Mouse (Mus musculus): Measurements from ENCODE around the gene Ndufs7.
"Not testable (repeated sequence)": the region's sequence is repeated elsewhere in the genome, so short reads cannot be mapped to it uniquely, and the experiment has no call there.

The Ndufs7 gene

DNA sequence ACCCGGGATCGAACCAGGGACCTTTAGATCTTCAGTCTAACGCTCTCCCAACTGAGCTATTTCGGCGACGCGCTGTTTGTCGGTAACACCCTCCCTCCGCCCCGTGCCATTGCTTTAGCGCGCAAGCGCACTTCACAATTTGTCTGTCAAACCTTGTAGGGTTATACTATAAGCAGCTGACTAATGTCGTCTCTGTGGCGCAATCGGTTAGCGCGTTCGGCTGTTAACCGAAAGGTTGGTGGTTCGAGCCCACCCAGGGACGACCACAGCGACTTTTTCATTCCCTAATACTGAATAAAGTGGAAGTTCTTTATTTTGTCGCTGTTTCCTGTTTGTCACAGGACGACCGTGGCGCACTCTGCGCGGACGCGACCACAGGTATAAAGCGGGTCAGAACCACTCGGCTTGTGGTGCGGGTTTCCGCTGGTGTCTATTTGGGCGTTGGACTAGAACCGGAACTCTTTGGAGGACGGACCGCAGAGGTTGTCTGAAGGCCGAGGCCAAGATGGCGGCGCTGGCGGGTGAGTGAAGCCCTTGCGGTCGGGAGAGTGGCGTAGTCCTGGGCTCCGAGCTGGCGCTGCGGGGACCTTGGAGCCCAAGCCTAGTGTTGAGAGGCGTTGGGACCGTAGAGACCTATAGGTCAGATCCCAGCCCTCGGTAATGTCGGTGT lies at the start of gene Ndufs7:
Ndufs7 (plus strand) TSS at position 151 of the 670 bp plus-strand sequence.
- peak; percentile 95 for DNase-seq

DNA sequence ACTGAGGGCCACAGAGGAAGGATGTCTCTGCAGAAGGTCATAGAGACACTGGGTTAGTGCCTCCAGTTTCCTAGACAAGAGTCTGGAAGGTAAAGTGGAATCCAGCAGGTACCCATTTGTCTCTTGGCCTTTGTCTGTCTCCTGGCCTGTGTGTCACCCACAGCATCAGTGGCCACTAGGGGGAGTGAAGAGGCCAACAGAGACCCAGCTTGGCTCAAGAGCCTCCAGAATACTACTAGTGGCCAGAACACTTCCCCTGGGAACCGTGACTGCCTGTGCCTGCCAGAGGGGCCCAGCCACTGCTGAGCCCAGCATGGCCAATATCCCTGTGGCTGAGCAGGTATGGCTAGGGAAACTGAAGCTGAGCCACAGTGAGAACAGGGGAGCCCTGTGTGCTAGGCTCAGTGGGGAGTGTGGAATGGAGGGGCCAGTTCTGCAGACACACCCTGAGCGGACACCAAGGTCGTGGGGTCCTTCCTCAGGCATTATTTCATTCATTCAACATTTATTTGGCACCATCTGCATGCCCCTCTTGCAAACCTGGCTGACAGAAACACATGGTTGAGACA lies 49.4 kb upstream of the Ndufs7 start:
- DNase-seq, result peak; percentile 82

DNA sequence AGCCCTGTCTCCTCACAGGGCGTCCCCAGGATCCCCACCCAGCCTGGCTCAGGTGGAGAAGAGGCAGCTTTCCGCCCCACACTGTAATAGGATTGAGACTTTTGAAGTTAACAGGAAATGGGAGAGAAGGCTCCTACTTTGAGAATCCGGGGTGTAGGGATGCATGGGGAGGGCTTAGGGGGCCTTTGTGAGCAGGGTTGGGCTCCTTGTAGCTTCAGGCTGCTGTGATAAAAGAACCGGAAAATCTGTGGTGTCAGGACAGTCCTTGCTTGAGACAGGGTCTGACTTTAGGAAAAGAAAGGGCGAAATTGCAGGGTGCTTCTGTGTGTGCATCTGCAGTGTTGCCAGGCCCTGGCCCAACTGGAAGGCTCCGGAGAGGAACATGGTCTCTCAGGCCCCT lies 48.4 kb upstream of the Ndufs7 start:
- no peak for DNase-seq

DNA sequence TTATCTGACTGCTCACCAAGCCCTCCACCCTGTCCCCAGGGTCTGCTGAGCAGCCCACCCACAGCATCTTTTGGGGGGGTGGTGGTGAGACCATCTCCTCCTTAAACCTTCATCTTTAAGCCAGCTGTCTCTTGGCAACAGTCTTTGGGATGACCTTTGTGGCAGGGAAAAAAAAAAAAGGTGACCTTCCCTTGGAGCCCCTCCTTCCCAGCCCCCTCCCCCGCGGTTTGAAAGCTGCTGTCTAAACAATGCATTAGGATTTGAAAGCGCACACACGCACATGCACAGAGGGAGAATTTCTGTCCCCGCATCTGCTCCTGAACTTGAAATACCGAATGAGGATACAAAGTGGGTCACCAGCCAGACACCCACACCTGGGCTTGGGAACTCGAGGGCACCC lies 44.9 kb upstream of the Ndufs7 start:
- no peak for DNase-seq

DNA sequence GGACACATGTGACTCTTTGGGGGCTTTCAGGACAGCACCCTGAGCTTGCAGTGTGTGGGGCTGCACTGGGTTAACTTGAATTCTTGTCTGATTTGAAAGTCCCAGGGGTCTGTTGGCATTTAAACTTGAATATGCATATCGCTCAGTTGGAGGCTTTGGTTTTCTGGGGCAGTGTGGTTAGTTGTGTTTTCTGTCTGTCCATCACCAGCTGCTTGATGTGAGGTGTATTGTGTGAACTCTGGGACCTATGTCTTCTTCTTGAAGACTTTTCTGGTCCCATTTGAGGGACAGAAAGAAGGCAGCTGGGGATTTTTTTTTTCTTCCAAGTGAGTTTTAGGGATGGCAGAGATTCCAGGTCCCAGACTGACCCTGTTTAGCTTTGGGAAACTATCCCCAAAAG lies 41.7 kb upstream of the Ndufs7 start:
- DNase-seq, result no peak

DNA sequence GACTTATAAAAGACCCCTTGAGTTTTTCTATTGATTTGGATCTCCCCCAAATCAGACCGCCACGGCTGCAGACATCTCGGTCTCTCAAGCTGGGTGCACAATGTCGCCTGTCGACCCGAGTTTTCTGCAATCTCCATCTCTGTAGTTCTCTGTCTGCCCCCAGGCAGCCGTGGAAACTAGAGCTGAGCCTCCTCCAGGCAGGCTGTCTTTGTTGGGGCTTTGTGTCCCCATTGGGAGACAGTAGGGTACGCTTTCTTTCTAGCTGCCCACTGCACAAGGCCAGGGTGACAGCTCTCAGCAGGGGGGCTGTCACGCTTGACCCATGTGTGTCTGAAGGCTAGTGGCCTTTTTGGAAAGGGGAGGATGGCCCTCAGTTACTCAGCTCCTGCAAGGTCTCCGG lies 41.2 kb upstream of the Ndufs7 start:
- DNase-seq, result no peak

DNA sequence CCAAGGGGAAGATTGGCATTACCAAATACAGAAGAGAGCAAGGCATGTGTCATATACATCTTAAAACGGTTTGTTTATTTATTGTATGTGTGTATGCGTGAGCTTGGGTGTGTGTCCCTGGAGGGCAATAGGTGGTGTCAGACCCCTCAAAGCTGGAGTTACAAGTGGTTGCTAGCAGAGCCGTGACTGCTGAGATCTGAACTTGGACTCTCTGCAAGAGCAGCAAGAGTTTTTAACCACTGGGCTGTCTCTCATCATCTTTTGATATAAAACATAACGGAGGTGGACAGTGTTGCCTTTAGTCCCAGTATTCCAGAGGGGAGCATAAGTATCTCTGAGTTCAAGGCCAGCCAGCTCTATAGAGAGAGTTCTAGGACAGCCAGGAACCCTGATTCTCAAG lies 40.7 kb upstream of the Ndufs7 start:
- DNase-seq, result no peak

DNA sequence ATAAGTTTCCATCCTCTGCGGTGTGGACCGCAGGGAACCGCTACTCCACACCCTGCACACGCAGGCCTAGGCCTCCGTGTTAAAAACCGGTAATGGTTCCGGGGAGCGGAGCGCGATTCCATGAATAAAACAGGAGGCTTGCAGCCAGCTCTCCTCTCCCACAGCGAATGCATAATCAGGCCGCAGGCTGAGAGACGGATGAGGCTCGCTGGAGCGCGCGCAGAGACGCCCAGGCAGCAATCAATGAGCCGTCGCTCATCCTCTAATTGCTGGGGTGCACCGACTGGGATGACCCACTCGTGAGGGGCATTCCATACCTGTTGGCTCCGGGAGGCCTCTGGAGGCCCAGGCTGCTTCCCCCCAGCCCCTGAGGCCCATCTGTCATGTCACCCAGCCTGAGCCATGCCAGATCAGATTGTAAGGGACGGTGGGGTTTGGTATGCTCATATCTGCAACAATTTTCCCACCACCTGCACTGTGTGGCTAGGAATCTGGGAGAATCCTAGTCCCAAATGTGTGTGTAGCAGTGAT lies 40.0 kb upstream of the Ndufs7 start:
- no peak for DNase-seq

DNA sequence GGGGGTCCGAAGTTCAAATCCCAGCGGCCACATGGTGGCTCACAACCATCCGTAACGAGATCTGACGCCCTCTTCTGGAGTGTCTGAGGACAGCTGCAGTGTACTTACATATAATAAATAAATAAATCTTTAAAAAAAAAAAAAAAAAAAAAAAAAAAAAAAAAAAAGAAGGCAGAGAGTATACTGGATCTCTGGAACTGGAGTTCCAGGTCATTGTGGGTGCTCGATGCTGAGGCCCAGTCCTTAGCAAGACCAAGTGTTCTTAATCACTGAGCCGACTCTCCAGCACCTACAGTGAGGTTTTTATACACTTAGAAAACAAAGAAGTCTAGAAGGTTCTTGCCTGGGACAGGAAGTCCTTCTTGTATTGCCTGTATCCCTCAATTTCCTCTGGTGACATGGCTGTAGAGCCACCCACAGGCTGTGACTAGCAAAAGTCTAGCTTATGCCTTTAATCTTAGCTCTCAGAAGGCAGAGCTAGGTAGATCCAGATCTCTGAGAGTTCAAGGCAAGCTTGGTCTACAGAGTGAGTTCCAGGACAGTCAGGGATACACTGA lies 37.3 kb upstream of the Ndufs7 start:
- DNase-seq, result not testable (repeated sequence)

DNA sequence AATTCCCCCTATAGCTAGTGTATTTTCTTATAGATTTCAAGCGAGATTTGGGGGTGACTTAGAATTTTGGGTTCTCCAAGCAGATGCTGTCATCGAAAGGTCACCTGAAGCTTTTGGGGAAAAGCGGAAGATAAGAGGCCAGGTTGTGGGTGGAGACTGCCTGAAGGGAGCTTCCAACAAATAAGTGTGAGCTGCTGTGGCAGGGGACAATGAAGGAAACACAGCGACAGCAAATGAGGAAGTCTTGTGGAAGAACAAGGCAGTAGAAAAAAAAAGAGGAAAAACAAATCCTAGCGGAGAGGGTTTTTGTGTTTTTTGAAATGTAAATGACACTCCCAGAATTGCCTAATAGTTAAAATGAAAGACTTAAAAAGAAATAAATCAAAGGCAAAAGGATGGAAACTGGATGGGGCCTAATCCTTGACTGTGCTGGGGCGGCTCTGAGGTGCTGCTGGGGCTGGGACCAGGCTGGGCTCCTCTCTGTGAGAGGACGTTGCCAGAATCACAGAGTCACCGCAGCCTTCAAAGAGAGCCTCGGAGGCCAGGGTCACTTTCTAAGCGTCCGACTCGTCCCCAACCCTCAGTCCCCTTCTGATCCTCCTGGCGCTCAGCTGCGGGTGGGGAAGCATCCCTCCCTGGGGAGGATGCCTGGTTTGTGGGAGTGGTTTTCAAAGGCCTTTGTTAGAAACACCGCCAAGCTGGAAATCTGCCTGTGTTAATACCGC lies 33.7 kb upstream of the Ndufs7 start:
- DNase-seq, result no peak

DNA sequence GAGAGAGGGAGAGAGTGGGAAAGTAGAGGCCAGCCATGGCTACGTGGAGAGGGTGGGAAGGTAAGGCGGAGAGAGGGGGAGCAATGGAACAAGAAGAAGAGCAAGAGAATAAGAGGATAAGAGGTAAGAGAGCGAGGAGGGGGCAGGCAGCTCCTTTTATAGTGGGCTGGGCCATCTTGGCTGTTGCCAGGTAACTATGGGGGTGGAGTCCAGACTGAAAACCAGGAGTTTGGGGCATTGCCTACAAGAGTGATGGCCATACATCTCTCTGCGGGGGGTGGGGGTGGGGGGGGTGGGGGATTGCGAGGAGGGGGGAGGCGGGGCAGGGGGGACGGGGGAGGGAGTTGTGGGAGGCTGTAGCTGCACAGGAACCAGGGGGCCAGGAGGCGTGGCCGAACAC lies 28.2 kb upstream of the Ndufs7 start:
- DNase-seq, result no peak

DNA sequence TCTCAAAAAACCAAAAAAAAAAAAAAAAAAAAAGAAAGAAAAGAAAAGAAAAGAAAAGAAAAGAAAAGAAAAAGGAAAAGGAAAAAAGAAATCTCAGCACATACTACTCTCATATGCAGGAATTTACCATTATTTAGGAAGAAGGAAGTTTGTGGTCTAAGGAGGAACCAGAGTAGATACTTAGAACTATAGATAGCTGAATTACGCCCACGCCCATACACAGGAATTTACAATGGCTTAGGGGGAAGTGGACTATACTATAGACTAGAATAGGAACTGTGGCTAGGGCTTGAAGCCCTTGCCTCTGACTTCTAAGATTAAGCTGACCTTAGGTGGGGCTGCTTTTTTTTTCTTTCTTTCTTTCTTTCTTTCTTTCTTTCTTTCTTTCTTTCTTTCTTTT lies 25.8 kb upstream of the Ndufs7 start:
- DNase-seq, result not testable (repeated sequence)

DNA sequence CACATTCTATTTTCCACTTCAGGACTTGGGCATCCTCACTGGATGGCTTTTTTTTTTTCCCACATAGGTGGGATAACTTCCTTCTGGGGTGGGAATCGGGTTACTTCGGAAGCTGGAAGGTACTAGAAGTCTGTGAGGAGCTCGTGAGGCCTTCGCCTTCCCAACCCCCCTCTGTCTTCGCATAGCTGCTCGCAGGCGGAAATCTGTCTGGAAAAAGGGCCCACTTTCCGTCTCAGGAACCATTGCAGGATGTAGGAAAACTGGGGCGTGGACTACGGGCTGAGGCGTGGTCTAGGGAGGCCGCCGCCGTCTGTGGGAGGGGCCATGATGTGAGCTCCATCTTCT lies 22.9 kb upstream of the Ndufs7 start:
- DNase-seq, result no peak

DNA sequence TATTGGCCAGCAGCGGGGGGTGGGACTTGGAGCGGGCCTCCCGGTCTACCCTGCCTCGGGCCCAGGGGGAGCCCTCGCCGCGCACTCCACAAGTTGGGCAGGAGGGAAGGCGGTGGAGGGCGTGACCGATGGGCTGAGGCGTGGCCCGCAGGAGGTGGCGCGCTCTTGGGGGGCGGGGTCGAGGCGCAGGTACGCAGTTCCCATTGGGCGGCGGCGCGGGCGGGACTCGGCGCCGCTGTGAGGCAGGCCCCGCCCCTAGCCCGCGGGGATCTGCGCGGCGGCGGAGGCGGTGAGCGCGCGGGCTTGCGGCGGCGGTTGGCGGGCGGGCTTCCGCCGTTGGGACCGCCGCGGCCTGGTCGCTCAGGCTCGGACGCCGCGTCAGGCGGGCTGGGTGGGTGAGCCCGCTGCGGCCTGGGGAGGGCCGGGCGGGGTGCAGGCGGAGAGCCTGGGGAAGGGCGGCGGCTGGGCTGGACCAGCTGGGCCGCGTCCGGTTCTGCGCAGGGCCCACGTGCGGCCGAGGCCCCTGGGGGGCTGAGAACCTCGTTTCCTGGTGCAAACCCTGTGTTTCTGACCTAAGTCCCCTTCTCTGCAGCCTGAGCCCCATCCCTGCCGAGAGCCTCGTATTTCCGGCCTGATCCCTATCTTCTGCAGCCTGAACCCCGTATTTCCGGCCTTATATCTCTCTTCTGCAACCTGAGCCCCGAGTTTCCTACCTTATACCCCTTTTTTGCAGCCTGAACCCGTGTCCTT lies 22.3 kb upstream of the Ndufs7 start, which contains the start of gene Mum1:
Mum1 (plus strand) TSS at position 19 of the 750 bp plus-strand sequence.
- DNase-seq, result peak; percentile 99

DNA sequence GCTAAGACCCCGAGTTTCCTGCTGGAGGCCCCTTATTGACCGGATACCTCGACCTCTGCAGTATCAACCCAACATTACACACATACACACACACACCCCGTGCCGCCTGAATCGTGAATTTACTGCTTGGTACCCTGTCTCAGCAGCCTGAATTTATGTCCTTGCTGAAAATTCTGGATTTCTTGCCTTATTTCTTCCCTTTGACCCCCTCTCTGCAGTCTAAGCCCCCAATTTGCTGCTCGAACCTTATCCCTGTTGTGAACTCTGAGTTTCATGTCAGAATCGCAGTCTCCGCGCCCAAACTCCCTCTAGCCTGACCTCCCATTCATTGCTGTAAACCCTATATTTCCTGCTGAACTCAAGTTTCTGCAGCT lies 21.8 kb upstream of the Ndufs7 start:
- DNase-seq, result no peak

DNA sequence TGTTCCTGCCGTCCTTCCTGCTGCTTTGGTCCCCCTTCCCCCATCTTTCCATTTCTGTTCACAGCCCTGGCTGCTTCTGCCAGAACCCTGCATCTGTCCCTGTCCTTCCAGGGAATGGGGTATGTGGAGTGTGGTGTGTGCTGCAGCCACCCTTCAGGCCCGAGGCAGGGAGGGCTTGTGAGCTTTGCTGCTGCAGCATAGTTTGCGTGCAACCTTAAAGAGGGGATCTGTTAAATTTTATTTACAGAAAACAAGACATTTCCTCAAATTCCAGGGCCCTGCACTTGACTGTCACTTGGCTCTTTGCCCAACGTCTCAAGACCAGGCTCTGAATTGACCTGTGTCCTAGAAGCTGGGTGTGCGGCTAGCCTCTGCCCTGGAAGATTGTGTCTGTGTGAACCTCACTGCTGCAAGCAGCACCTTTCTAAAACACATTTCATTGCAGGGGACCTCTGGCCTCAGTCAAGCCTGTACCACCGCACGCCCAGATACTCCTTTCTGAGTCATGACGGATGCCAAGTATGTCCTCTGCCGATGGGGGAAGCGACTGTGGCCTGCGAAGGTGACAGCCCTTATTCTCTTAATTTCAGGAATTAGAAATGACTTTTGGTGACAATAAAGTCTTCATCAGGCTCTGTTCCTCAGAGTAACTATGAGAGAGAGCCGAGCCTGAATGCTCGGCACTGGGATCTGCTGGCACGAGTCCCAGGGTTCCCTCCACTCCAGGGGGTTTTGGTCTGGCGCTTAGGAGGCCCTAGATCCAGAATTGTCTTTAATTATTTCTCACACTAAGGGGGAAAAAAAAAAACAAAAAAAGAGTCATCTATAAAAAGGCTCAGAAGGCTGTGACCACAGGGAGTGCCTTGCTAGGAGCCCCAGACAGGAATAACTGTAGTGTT lies 20.8 kb upstream of the Ndufs7 start:
- peak; percentile 46 for DNase-seq

DNA sequence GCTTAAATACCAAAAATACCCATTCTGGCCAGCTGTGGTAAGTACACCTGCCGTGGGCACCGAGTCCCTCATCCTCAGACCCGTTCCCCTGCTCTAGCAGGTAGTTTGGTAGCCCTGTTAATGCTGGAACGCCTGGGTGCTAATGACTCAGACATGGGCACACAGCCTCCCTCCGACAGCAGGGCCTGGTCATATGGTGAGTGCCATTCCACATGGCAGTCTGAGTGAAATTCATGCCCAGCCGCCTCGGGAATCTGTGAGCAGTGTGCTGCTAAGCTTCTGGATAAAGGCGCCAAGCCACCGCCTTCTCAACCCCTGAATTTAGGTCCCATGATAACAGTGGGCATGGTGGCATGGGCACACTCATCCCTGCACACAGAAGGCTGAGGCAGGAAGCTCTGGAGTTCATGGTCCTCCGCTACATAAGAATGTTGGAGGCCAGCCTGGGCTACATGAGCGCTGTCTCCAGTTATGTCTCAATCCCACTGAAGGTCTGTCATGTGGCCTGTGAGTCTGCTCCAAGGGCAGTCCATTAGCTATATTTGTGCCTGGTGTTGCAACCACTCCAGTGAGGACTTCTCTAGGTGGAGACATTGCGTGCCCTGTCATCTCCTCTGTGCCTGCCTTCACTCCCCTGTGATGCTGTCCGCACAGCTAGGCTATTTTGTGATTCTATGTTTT lies 12.6 kb upstream of the Ndufs7 start:
- no peak for DNase-seq

DNA sequence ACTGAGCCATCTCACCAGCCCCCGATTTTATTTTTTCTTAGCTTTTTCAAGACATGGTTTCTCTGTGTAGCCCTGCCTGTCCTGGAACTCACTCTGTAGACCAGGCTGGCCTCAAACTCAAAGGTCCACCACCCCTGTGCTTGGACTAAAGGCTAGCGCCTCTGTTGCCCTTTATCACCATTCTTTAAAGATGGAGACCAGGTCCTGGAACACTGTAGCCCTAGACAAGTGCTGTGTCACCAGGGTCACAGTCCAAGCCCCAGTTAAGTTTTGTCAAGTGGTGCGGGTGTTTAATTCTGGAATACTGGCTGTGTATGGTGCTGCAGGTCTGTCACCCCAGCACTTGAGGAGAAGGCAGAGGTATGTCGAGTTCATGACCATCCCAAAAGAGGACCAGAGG lies 11.9 kb upstream of the Ndufs7 start:
- no peak for DNase-seq

DNA sequence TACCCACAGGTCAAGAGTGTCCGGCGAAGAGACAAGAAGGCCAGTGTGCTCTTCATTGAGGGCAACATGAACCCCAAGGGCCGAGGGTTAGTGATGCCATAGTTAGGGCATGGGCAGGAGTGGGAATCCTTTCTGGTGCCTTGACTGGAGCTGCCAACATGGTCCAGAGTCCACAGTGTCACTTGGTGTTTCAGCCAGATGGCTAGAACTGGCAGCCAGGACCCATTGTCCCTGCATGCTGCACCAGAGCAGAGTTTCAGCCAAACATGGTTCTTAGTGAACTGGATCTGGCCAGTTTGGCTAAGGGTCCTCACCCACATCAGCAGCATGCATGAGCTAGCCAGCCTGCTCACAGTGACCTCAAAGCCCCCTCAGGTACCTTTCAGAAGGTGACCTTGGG lies 10.6 kb upstream of the Ndufs7 start:
- peak; percentile 38 for DNase-seq

DNA sequence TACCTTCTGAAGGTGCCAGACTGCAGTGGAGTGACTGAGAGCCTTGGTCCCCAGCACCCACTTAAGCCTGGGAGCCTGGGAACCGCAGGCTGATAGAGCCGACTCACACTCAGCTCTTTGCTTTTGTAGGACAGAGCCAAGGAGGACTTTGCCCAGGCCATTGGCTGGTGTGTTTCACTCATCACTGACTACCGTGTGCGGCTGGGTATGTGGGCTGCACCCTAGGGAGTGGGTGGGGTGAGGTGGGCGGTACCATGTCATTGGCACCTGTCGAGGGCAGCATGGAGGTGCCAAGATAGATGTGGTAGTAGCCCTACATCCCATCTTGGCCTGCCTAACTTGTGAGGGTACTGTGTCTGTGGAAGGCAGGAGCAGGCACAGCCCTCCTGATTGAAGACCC lies 9.1 kb upstream of the Ndufs7 start:
- no peak for DNase-seq

DNA sequence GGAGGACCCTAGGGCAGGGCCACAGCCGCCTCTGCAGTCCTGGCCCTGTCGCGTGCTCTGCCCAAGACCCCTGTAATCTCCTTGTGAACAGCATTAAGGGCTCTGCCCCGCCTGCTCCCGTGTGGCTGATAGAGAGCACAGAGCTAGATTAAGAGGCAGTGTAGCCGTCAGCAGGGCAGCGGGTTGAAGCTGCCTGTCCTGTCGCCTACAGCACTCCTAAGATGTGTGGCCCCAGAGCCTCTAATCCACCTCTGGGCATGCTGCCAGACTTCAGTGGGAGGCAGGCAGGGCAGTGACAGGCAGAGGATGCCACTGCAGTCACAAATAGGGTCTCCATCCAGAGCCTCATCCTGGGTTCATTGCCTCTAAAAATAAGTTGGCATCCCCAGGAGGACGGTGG lies 6.8 kb upstream of the Ndufs7 start:
- peak; percentile 62 for DNase-seq

DNA sequence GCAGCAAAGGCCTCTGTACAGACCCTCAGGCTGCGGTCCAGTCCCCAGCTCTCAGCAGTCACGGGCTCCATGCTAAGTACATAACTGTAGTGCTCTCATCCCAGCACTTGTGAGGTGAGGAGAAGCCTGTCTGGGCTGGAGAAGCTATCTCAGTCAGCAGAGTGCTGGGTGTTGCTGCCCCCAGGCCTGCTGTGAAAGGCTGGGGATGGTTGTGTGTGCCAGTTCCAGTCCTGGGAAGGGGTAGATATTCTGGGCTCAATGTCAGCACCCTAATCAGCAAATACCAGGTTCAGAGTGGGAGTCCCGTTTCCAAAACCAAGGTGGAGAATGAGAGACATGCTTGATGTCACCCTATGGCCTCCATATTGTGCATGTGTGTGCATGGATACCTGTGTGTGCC lies 6.3 kb upstream of the Ndufs7 start:
- DNase-seq, result no peak
